23 mouse cellular contexts compared by ENCODE assay signal in genomic region chr10:79832026-79832785, GRCm38 (mm10). TPM values are rescaled to one million over a fixed set of nuclear protein-coding genes. Genes with fewer than 3 reads are reported as not detected.
DNase-seq lines count a peak whose midpoint lies in the region; ATAC-seq and TF ChIP-seq lines count a peak whose summit lies in the region.
"Had no signal": no experiment of that assay in that cellular context is flagged by ENCODE, and none has a peak within 500 bp of the region (broad histone marks: within the 10 kb centered on the region; RNA-seq: fewer than 3 reads in every experiment).

No protein-coding gene starts in this region.

- H3K4me1 ChIP-seq in forebrain, embryonic 15.5 days = peaks cover 3% of the 10 kb centered on the region; the same call in 1 of the 2 replicates
- peaks cover 7% of the 10 kb centered on the region; the same call in 1 of the 2 replicates for H3K4me1 ChIP-seq in forebrain, embryonic 10.5 days
- no peaks in the 10 kb centered on the region for H3K4me1 ChIP-seq in neural tube, embryonic 13.5 days (replicated peaks)
- H3K4me1 ChIP-seq in neural tube, embryonic 15.5 days = 0 out of 2 replicates have a peak, but pooled peaks cover 5% of the 10 kb centered on the region
- H3K4me1 ChIP-seq: liver, embryonic 15.5 days had no signal

- H3K9me3 ChIP-seq in forebrain, embryonic 15.5 days = no peaks in the 10 kb centered on the region
- no peaks in the 10 kb centered on the region for H3K9me3 ChIP-seq in forebrain, embryonic 10.5 days
- no peaks in the 10 kb centered on the region for H3K9me3 ChIP-seq in neural tube, embryonic 13.5 days
- H3K9me3 ChIP-seq in neural tube, embryonic 15.5 days (replicated peaks) = no peaks in the 10 kb centered on the region
- H3K9me3 ChIP-seq: heart, embryonic 10.5 days; liver, embryonic 15.5 days had no signal

- no peak overlapping the region for H3K4me3 ChIP-seq in forebrain, embryonic 15.5 days
- no peak overlapping the region for H3K4me3 ChIP-seq in forebrain, embryonic 10.5 days
- no peak overlapping the region for H3K4me3 ChIP-seq in neural tube, embryonic 13.5 days
- H3K4me3 ChIP-seq in neural tube, embryonic 15.5 days (replicated peaks) = no peak overlapping the region
- H3K4me3 ChIP-seq in left cerebral cortex, adult 2 months = no peak overlapping the region
- H3K4me3 ChIP-seq: heart, embryonic 10.5 days; liver, embryonic 15.5 days; megakaryocyte, embryonic 14.5 days had no signal

- WGBS in forebrain, embryonic 15.5 days = 60% methylated on average over 7 of the region's 7 CpGs
- 88% methylated on average over 7 of the region's 7 CpGs for WGBS in forebrain, embryonic 10.5 days
- 76% methylated on average over 7 of the region's 7 CpGs for WGBS in neural tube, embryonic 13.5 days
- WGBS in neural tube, embryonic 15.5 days = 79% methylated on average over 7 of the region's 7 CpGs

- H3K36me3 ChIP-seq in forebrain, embryonic 15.5 days = no peaks in the 10 kb centered on the region
- H3K36me3 ChIP-seq in forebrain, embryonic 10.5 days (replicated peaks) = no peaks in the 10 kb centered on the region
- H3K36me3 ChIP-seq in neural tube, embryonic 13.5 days = no peaks in the 10 kb centered on the region
- H3K36me3 ChIP-seq in neural tube, embryonic 15.5 days = no peaks in the 10 kb centered on the region
- H3K36me3 ChIP-seq: heart, embryonic 10.5 days; liver, embryonic 15.5 days had no signal

- DNase-seq in forebrain, embryonic 10.5 days (ENCODE audit: extremely low spot score, low spot score) = no peak
- peak; percentile 70 for DNase-seq in naive thymus-derived CD4-positive, alpha-beta T cell, adult 2 months (ENCODE audit: low read depth)
- no peak for DNase-seq in left cerebral cortex, adult 2 months (ENCODE audit: extremely low spot score in 1 of 2, low spot score in 2 of 2)
- DNase-seq in cerebellum, postnatal 4 days (ENCODE audit: low spot score in 2 of 2) = no peak
- DNase-seq: B cell, adult 2 months; cerebellum, adult 9-11 months; forebrain, postnatal 0 days; gastrocnemius, postnatal 10 days; heart, postnatal 14 days; kidney, adult 8-10 months; kidney, postnatal 36 days; layer of hippocampus, adult 9-11 months; right cerebral cortex, adult 18-20 months had no signal

- H3K27me3 ChIP-seq in forebrain, embryonic 15.5 days = no peaks in the 10 kb centered on the region
- H3K27me3 ChIP-seq in forebrain, embryonic 10.5 days (ENCODE audit: poor library complexity, severe bottlenecking) = no peaks in the 10 kb centered on the region
- no peaks in the 10 kb centered on the region for H3K27me3 ChIP-seq in neural tube, embryonic 13.5 days
- H3K27me3 ChIP-seq in neural tube, embryonic 15.5 days (replicated peaks) = 0 out of 2 replicates have a peak, but pooled peaks cover 3% of the 10 kb centered on the region
- H3K27me3 ChIP-seq: liver, embryonic 15.5 days; Patski had no signal

- no peak overlapping the region for H3K4me2 ChIP-seq in forebrain, embryonic 15.5 days (replicated peaks)
- H3K4me2 ChIP-seq in neural tube, embryonic 13.5 days = no peak overlapping the region
- no peak overlapping the region for H3K4me2 ChIP-seq in neural tube, embryonic 15.5 days
- H3K4me2 ChIP-seq: liver, embryonic 15.5 days had no signal

- H3K9ac ChIP-seq in forebrain, embryonic 15.5 days (replicated peaks) = 0 out of 2 replicates have a peak overlapping the region, but pooled peaks have one; percentile 1
- H3K9ac ChIP-seq in neural tube, embryonic 13.5 days = 0 out of 2 replicates have a peak overlapping the region, but pooled peaks have one; percentile 4
- no peak overlapping the region for H3K9ac ChIP-seq in neural tube, embryonic 15.5 days (replicated peaks)
- H3K9ac ChIP-seq: forebrain, postnatal 0 days; liver, embryonic 15.5 days had no signal

- no peak overlapping the region for H3K27ac ChIP-seq in forebrain, embryonic 15.5 days (replicated peaks)
- H3K27ac ChIP-seq in forebrain, embryonic 10.5 days = no peak overlapping the region
- no peak overlapping the region for H3K27ac ChIP-seq in neural tube, embryonic 13.5 days (replicated peaks)
- no peak overlapping the region for H3K27ac ChIP-seq in neural tube, embryonic 15.5 days (replicated peaks)
- H3K27ac ChIP-seq in left cerebral cortex, adult 2 months = no peak overlapping the region
- H3K27ac ChIP-seq: heart, embryonic 10.5 days; liver, embryonic 15.5 days had no signal

- no peak for TF ChIP-seq CTCF in left cerebral cortex, adult 2 months (IDR thresholded peaks at IDR 0.05)

- intact Hi-C loops in left cerebral cortex, adult 2 months (cut with DNase I) = loop anchor here (5.0 kb wide), 1 partner anchor 50 kb away; no protein-coding TSS in a partner anchor

- no peak for ATAC-seq in forebrain, embryonic 15.5 days (replicated peaks)
- ATAC-seq in neural tube, embryonic 13.5 days (ENCODE audit: low read depth) = no peak
- no peak for ATAC-seq in neural tube, embryonic 15.5 days (ENCODE audit: low FRiP score)
- ATAC-seq: forebrain, postnatal 0 days; hindbrain, embryonic 16.5 days; lung, postnatal 0 days; Patski had no signal

RNA-seq across cellular contexts. Expression of gene Misp, which starts 11.4 kb away (rescaled TPM):
- 0.66 and 0.68 TPM in 2 replicates for polyA plus RNA-seq in forebrain, embryonic 15.5 days (2015; fragmentation: Nextera tagmentation; extraction: Ambion mirVana)
- polyA plus RNA-seq in forebrain, embryonic 10.5 days (2016; fragmentation: Nextera tagmentation; extraction: Ambion mirVana) = 0.18 and 1.0 TPM in 2 replicates
- polyA plus RNA-seq in neural tube, embryonic 13.5 days (2015; fragmentation: Nextera tagmentation; extraction: Ambion mirVana) = 2.1 and 2.5 TPM in 2 replicates
- 0.33 and 11.5 TPM in 2 replicates for polyA plus RNA-seq in neural tube, embryonic 15.5 days (2015; fragmentation: Nextera tagmentation; extraction: Ambion mirVana)
- total RNA-seq in left cerebral cortex, adult 2 months (2021) = under 1 TPM; 0.59 to 0.89 TPM
- total RNA-seq: monocyte, adult 5-6 weeks had no signal

RNA-seq across cellular contexts. Expression of gene Ptbp1, which starts 22.0 kb away (rescaled TPM):
- polyA plus RNA-seq in forebrain, embryonic 15.5 days (2015; fragmentation: Nextera tagmentation; extraction: Ambion mirVana) = 108 and 120 TPM in 2 replicates
- polyA plus RNA-seq in forebrain, embryonic 10.5 days (2016; fragmentation: Nextera tagmentation; extraction: Ambion mirVana) = 370 and 377 TPM in 2 replicates
- polyA plus RNA-seq in neural tube, embryonic 13.5 days (2015; fragmentation: Nextera tagmentation; extraction: Ambion mirVana) = 87.9 and 114 TPM in 2 replicates
- polyA plus RNA-seq in neural tube, embryonic 15.5 days (2015; fragmentation: Nextera tagmentation; extraction: Ambion mirVana) = 55.8 and 121 TPM in 2 replicates
- 10 to 100 TPM; 55.5 to 61.7 TPM for total RNA-seq in left cerebral cortex, adult 2 months (2021)

RNA-seq across cellular contexts. Expression of gene Palm, which starts 38.8 kb away (rescaled TPM):
- polyA plus RNA-seq in forebrain, embryonic 15.5 days (2015; fragmentation: Nextera tagmentation; extraction: Ambion mirVana) = 317 and 325 TPM in 2 replicates
- polyA plus RNA-seq in forebrain, embryonic 10.5 days (2016; fragmentation: Nextera tagmentation; extraction: Ambion mirVana) = 114 and 119 TPM in 2 replicates
- 214 and 231 TPM in 2 replicates for polyA plus RNA-seq in neural tube, embryonic 13.5 days (2015; fragmentation: Nextera tagmentation; extraction: Ambion mirVana)
- polyA plus RNA-seq in neural tube, embryonic 15.5 days (2015; fragmentation: Nextera tagmentation; extraction: Ambion mirVana) = 227 and 256 TPM in 2 replicates
- total RNA-seq in left cerebral cortex, adult 2 months (2021) = 100 to 1,000 TPM; 293 to 312 TPM

RNA-seq across cellular contexts. Expression of gene Prss57, which starts 41.4 kb away (rescaled TPM):
- polyA plus RNA-seq in forebrain, embryonic 15.5 days (2015; fragmentation: Nextera tagmentation; extraction: Ambion mirVana) = 0.25 and 0.43 TPM in 2 replicates
- polyA plus RNA-seq in forebrain, embryonic 10.5 days (2016; fragmentation: Nextera tagmentation; extraction: Ambion mirVana) = not detected in 2 replicates
- polyA plus RNA-seq in neural tube, embryonic 13.5 days (2015; fragmentation: Nextera tagmentation; extraction: Ambion mirVana) = 0.07 and 0.69 TPM in 2 replicates
- 0.14 and 10.2 TPM in 2 replicates for polyA plus RNA-seq in neural tube, embryonic 15.5 days (2015; fragmentation: Nextera tagmentation; extraction: Ambion mirVana)
- total RNA-seq in left cerebral cortex, adult 2 months (2021) = under 1 TPM; 0.58 to 0.75 TPM
- total RNA-seq: forebrain, postnatal 0 days; monocyte, adult 5-6 weeks had no signal
- polyA plus RNA-seq: heart, embryonic 10.5 days; hindbrain, embryonic 16.5 days; Patski had no signal

RNA-seq across cellular contexts. Expression of gene Prtn3, which starts 42.1 kb away (rescaled TPM):
- polyA plus RNA-seq in forebrain, embryonic 15.5 days (2015; fragmentation: Nextera tagmentation; extraction: Ambion mirVana) = 13.5 and 15.0 TPM in 2 replicates
- polyA plus RNA-seq in forebrain, embryonic 10.5 days (2016; fragmentation: Nextera tagmentation; extraction: Ambion mirVana) = 8.1 TPM in 2 replicates
- 14.3 and 14.7 TPM in 2 replicates for polyA plus RNA-seq in neural tube, embryonic 13.5 days (2015; fragmentation: Nextera tagmentation; extraction: Ambion mirVana)
- polyA plus RNA-seq in neural tube, embryonic 15.5 days (2015; fragmentation: Nextera tagmentation; extraction: Ambion mirVana) = 9.0 and 9.5 TPM in 2 replicates
- 1 to 10 TPM; 1.7 to 2.6 TPM for total RNA-seq in left cerebral cortex, adult 2 months (2021)
- total RNA-seq: monocyte, adult 5-6 weeks had no signal
